Mouse (Mus musculus) ES-E14 (cell line): ENCODE measurements around the gene A230050P20Rik.

Source experiments
- HCFC1 ChIP-seq: IDR thresholded peaks from 2 replicates; pipeline ENCODE4 v1.6.1; 2012; ENCODE audit warnings: low read length, inconsistent platforms, borderline replicate concordance; ENCODE audit not compliant: insufficient read depth
- MAFK ChIP-seq: IDR thresholded peaks from 2 replicates; pipeline ENCODE4 v1.6.1; 2014; ENCODE audit warnings: mild to moderate bottlenecking, low read depth, low read length, inconsistent platforms; ENCODE audit not compliant: insufficient read depth
- ZC3H11A ChIP-seq: IDR thresholded peaks from 2 replicates; pipeline ENCODE4 v1.6.1; 2012; ENCODE audit warnings: low read depth, mild to moderate bottlenecking, inconsistent platforms, low read length, borderline replicate concordance
- ZNF384 ChIP-seq: IDR thresholded peaks from 2 replicates; pipeline ENCODE4 v1.6.1; 2012; ENCODE audit warnings: low read depth, low read length, inconsistent platforms

DNA sequence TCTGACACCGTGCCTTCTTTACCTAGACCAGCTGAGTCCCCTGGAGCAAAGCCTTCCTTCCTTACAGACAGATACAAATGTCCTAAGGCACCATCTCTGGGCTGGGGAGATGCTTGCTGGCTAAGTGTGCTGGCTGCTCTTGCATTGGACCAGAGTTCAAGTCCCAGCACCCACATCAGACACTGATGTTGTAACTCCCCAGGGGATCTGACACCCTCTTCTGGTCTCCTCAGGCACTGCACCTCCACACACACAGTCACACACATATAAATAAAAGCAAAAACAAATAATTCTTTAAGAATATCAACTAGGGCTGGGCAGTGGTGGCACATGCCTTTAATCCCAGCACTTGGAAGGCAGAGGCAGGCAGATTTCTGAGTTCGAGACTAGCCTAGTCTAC, 18.3 kb upstream of the A230050P20Rik start:
- TF ChIP-seq MAFK (no peak), HCFC1 (no peak), ZC3H11A (no peak), ZNF384 (no peak)
